Mouse (Mus musculus) midbrain, embryonic 16.5 days (tissue): ENCODE data around the gene Mettl27. TPM values are rescaled to one million over a fixed set of nuclear protein-coding genes. Genes with fewer than 3 reads are reported as not detected.

ENCODE experiments used
- ATAC-seq: fragments of 200-750 bp; cut with Nextera tagmentation; 2 replicates; pipeline ENCODE4 v1.8.0; 2017; ENCODE audit warnings: moderate TSS enrichment
- H3K27ac ChIP-seq: fragments of 300-500 bp; sonication (generic); 2 replicates; pipeline ENCODE4 v1.5.1; 2014; ENCODE audit warnings: mild to moderate bottlenecking, low read length, mixed read lengths
- H3K27me3 ChIP-seq: fragments of 300-500 bp; sonication (generic); 2 replicates; pipeline ENCODE4 v1.6.1; 2014; ENCODE audit warnings: low read depth, low read length, mixed read lengths; ENCODE audit not compliant: control insufficient read depth, insufficient read depth
- H3K36me3 ChIP-seq: fragments of 300-500 bp; sonication (generic); 2 replicates; pipeline ENCODE4 v1.6.1; 2014; ENCODE audit warnings: mild to moderate bottlenecking, low read length, moderate library complexity, mixed read lengths; ENCODE audit not compliant: control insufficient read depth, insufficient read depth
- H3K4me1 ChIP-seq: fragments of 300-500 bp; sonication (generic); 2 replicates; pipeline ENCODE4 v1.6.1; 2014; ENCODE audit warnings: mild to moderate bottlenecking, low read length, mixed read lengths; ENCODE audit not compliant: control insufficient read depth, insufficient read depth
- H3K4me2 ChIP-seq: fragments of 300-500 bp; sonication (generic); 2 replicates; pipeline ENCODE4 v1.6.1; 2014; ENCODE audit warnings: mild to moderate bottlenecking, low read length, mixed read lengths
- H3K4me3 ChIP-seq: fragments of 300-500 bp; sonication (generic); 2 replicates; pipeline ENCODE4 v1.5.1; 2014; ENCODE audit warnings: low read depth, mild to moderate bottlenecking, low read length, moderate library complexity, mixed read lengths
- H3K9ac ChIP-seq: fragments of 300-500 bp; sonication (generic); 2 replicates; pipeline ENCODE4 v1.6.1; 2014; ENCODE audit warnings: low read depth, low read length, mixed read lengths
- H3K9me3 ChIP-seq: fragments of 300-500 bp; sonication (generic); replicated peaks from 2 replicates; pipeline ENCODE4 v1.6.1; 2014; ENCODE audit warnings: mild to moderate bottlenecking, low read length, mixed read lengths; ENCODE audit not compliant: control insufficient read depth, poor library complexity, severe bottlenecking
- WGBS: fragments of 180-500 bp; shearing (Covaris S2); extraction: QIAGEN DNeasy Blood & Tissue Kit; methylation state at CpG from one replicate; pipeline ENCODE4 v1.1.7; 2014; 5-methylcytosine and 5-hydroxymethylcytosine counted together
- polyA plus RNA-seq: library from polyadenylated mRNA; unstranded; fragments of >200 nt; fragmentation: Nextera tagmentation; extraction: Ambion mirVana; gene quantifications from 2 replicates; pipeline ENCODE4 v1.2.1, GENCODE M21; 2015

The Mettl27 gene
- 6.4 and 6.6 TPM in 2 replicates for polyA plus RNA-seq

DNA sequence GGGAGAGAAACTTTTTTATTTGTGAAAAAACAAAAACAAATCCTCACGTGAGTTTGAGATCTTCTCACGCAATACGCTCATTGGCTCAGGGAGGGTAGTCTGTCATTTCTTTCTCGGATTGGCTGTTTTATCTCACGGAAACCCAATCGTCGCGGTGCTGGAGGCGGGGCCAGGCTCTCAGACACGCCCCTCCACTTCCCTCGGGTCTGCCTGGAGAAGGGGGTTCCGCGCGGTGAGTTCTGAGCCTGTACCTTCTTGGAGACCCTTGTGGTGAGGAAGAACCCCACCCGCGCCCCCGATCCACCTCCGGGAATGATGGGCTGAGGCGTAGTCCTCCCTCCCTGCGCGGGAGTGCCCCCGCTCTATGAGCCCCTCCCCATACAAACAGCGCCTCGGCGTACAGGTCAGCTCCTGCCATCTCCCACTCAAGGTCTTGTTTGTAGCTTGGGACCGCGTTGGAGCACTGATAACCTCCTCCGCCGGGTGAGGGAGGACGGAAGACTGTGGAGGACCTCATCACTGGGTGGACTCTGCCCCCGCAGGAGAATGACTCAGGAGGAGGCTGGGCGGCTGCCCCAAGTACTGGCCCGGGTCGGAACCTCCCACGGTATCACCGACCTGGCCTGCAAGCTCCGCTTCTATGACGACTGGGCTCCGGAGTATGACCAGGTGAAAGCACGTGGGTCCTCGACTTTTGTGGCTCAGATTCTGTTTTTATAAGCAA is at the start of gene Mettl27:
Gene Mettl27 (plus strand): TSS at position 190 of the 724 bp plus-strand sequence.
- Histone ChIP-seq H3K27ac (peak within 1 kb of the TSS; percentile 42), H3K27me3 (no peaks in the 10 kb centered on the region), H3K4me2 (peak within 1 kb of the TSS; percentile 99), H3K9ac (peak within 1 kb of the TSS; percentile 81), H3K9me3 (no peaks in the 10 kb centered on the region), H3K4me1 (peaks cover 2% of the 10 kb centered on the region; the same call in 1 of the 2 replicates), H3K4me3 (peak within 1 kb of the TSS; percentile 72), H3K36me3 (no peaks in the 10 kb centered on the region)
- peak; percentile 96 for ATAC-seq
- WGBS, result under 1% methylated on average over 41 of the region's 41 CpGs

GRCm38 (mm10) chr5:134883077-134883476 is 49.1 kb upstream of the Mettl27 start:
- 63% methylated on average over 3 of the region's 3 CpGs for WGBS
- no peaks in the 10 kb centered on the region for H3K4me1 ChIP-seq
- no peak overlapping the region for H3K9ac ChIP-seq
- H3K36me3 ChIP-seq, result no peaks in the 10 kb centered on the region
- H3K4me3 ChIP-seq, result no peak overlapping the region
- ATAC-seq, result no peak
- no peaks in the 10 kb centered on the region for H3K27me3 ChIP-seq
- 0 out of 2 replicates have a peak, but pooled peaks cover 3% of the 10 kb centered on the region for H3K9me3 ChIP-seq
- no peak overlapping the region for H3K4me2 ChIP-seq
- no peak overlapping the region for H3K27ac ChIP-seq

- 50% methylated on average over 18 of the region's 18 CpGs for WGBS
- H3K27ac ChIP-seq, result 0 out of 2 replicates have a peak overlapping the region, but pooled peaks have one; percentile 17
- no peak overlapping the region for H3K4me3 ChIP-seq
- no peak overlapping the region for H3K4me2 ChIP-seq
- no peak for ATAC-seq
- no peaks in the 10 kb centered on the region for H3K4me1 ChIP-seq
- H3K27me3 ChIP-seq, result no peaks in the 10 kb centered on the region
- no peaks in the 10 kb centered on the region for H3K36me3 ChIP-seq
- no peaks in the 10 kb centered on the region for H3K9me3 ChIP-seq
- no peak overlapping the region for H3K9ac ChIP-seq
These were observed 44.5 kb upstream of the Mettl27 start for GRCm38 (mm10) chr5:134887447-134888335.

- no peaks in the 10 kb centered on the region for H3K4me1 ChIP-seq
- WGBS, result 85% methylated on average over 7 of the region's 7 CpGs
- H3K4me3 ChIP-seq, result no peak overlapping the region
- no peak overlapping the region for H3K27ac ChIP-seq
- ATAC-seq, result no peak
- no peaks in the 10 kb centered on the region for H3K36me3 ChIP-seq
- no peaks in the 10 kb centered on the region for H3K9me3 ChIP-seq
- no peaks in the 10 kb centered on the region for H3K27me3 ChIP-seq
- H3K9ac ChIP-seq, result no peak overlapping the region
- H3K4me2 ChIP-seq, result no peak overlapping the region
These were observed 43.7 kb upstream of the Mettl27 start for GRCm38 (mm10) chr5:134888505-134888904.

DNA sequence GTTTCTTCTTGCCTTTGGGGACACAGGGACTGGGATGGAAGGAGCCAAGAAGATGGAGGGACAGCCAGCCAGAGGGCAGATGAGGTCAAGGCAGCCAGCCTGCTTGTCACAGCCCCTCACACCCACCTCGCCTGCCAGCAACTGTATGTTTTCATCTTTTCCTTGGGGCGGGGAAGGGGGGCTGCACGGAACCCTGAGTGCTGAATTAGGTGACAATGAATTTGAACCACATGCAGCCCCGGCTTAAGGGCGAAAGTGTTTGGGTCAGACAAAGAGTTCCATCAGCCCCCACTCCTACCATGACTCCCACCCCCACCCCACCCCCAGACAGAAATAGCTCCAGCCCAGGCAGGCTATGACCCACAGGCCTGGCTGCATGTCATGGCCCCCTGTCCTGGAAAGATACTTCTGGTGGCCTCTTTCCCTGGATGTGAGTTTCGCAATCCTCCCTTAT is 41.5 kb upstream of the Mettl27 start:
- Histone ChIP-seq H3K27ac (no peak overlapping the region), H3K9me3 (no peaks in the 10 kb centered on the region), H3K4me1 (no peaks in the 10 kb centered on the region), H3K27me3 (no peaks in the 10 kb centered on the region), H3K9ac (no peak overlapping the region), H3K36me3 (no peaks in the 10 kb centered on the region), H3K4me2 (no peak overlapping the region), H3K4me3 (no peak overlapping the region)
- ATAC-seq, result no peak
- 85% methylated on average over 6 of the region's 6 CpGs for WGBS

GRCm38 (mm10) chr5:134891552-134891951 is 40.6 kb upstream of the Mettl27 start:
- Histone ChIP-seq H3K27ac (no peak overlapping the region), H3K4me2 (no peak overlapping the region), H3K9me3 (no peaks in the 10 kb centered on the region), H3K27me3 (no peaks in the 10 kb centered on the region), H3K4me1 (no peaks in the 10 kb centered on the region), H3K4me3 (no peak overlapping the region), H3K9ac (no peak overlapping the region), H3K36me3 (no peaks in the 10 kb centered on the region)
- no peak for ATAC-seq
- 71% methylated on average over 8 of the region's 8 CpGs for WGBS

- ATAC-seq, result no peak
These were observed 39.5 kb upstream of the Mettl27 start for GRCm38 (mm10) chr5:134892717-134893116.

GRCm38 (mm10) chr5:134895291-134895690 is 36.9 kb upstream of the Mettl27 start:
- no peaks in the 10 kb centered on the region for H3K36me3 ChIP-seq
- H3K9me3 ChIP-seq, result no peaks in the 10 kb centered on the region
- no peak overlapping the region for H3K4me2 ChIP-seq
- WGBS, result 72% methylated on average over 8 of the region's 8 CpGs
- no peak overlapping the region for H3K9ac ChIP-seq
- no peaks in the 10 kb centered on the region for H3K27me3 ChIP-seq
- H3K27ac ChIP-seq, result no peak overlapping the region
- ATAC-seq, result no peak
- H3K4me1 ChIP-seq, result no peaks in the 10 kb centered on the region
- no peak overlapping the region for H3K4me3 ChIP-seq

More at GRCm38 (mm10) chr5:134892717-134893116, 39.5 kb upstream of the Mettl27 start:
- no peak overlapping the region for H3K4me3 ChIP-seq
- no peaks in the 10 kb centered on the region for H3K36me3 ChIP-seq
- no peaks in the 10 kb centered on the region for H3K9me3 ChIP-seq
- no peak overlapping the region for H3K9ac ChIP-seq
- WGBS, result 80% methylated on average over 5 of the region's 5 CpGs
- H3K4me1 ChIP-seq, result no peaks in the 10 kb centered on the region
- H3K27ac ChIP-seq, result no peak overlapping the region
- no peaks in the 10 kb centered on the region for H3K27me3 ChIP-seq
- H3K4me2 ChIP-seq, result no peak overlapping the region
